Mouse (Mus musculus): Measurements from ENCODE around the gene Olfr820.
"Not testable (repeated sequence)": the region's sequence is repeated elsewhere in the genome, so short reads cannot be mapped to it uniquely, and the experiment has no call there.

DNA sequence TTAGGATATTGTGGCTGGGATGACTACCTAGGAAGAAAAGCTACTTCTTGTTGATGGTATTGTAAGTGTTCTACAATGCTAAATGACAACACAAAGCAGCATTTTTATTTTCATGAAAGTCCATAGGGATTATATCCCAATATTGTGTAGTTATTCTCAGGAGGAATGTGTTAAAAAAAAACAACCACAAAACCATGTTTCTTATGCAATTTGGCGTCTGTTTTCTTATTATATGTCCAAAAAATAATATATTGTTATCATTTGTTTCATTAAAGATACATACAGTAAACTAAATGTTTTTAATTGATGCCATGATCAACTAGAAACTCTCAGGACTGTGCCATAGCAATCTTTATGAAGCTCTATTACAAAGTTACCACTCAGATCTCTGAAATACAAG is 27.5 kb upstream of the Olfr820 start, which contains the start of gene Gm10310:
- TF ChIP-seq CTCF (conservative IDR thresholded peaks at IDR 0.05; ENCODE audit: low read length); NANOG (IDR thresholded peaks at IDR 0.05; ENCODE audit: borderline replicate concordance, low read length): not testable (repeated sequence)
